In genomic region chr5:49961478-49962431, GRCm38 (mm10) we compare ENCODE assay signal across 8 mouse cellular contexts.
DNase-seq lines count a peak whose midpoint lies in the region; ATAC-seq and TF ChIP-seq lines count a peak whose summit lies in the region.

No protein-coding gene starts in this region.

- no peak overlapping the region for H3K27ac ChIP-seq in heart, adult 2 months
- no peak overlapping the region for H3K27ac ChIP-seq in left cerebral cortex, adult 2 months
- H3K27ac ChIP-seq in midbrain, embryonic 16.5 days (ENCODE audit: low read length) = no peak overlapping the region

- H3K4me3 ChIP-seq in heart, adult 2 months = no peak overlapping the region
- H3K4me3 ChIP-seq in G1E (ENCODE audit: low read depth, low read length) = no peak overlapping the region
- H3K4me3 ChIP-seq in left cerebral cortex, adult 2 months = no peak overlapping the region
- no peak overlapping the region for H3K4me3 ChIP-seq in midbrain, embryonic 16.5 days (ENCODE audit: low read depth, low read length)

- WGBS in heart, adult 2 months = 84% methylated on average over 20 of the region's 20 CpGs
- 86% methylated on average over 20 of the region's 20 CpGs for WGBS in midbrain, embryonic 16.5 days

- no peak for TF ChIP-seq POLR2A in heart, adult 2 months (IDR thresholded peaks at IDR 0.05; ENCODE audit: insufficient read depth, low read depth, low read length)

- TF ChIP-seq EP300 in heart, adult 2 months (IDR thresholded peaks at IDR 0.05; ENCODE audit: insufficient read depth, low read depth, low read length) = no peak

- no peaks in the 10 kb centered on the region for H3K27me3 ChIP-seq in heart, adult 2 months (ENCODE audit: control insufficient read depth, insufficient read depth, low read length)
- H3K27me3 ChIP-seq in G1E (ENCODE audit: insufficient read depth, low read length) = 0 out of 2 replicates have a peak, but pooled peaks cover 9% of the 10 kb centered on the region
- H3K27me3 ChIP-seq in midbrain, embryonic 16.5 days (ENCODE audit: control insufficient read depth, insufficient read depth, low read depth, low read length) = no peaks in the 10 kb centered on the region

- intact Hi-C loops in heart, adult 2 months (cut with DNase I) = loop anchor here (2.0 kb wide), 1 partner anchor 593 kb away; no protein-coding TSS in a partner anchor
- intact Hi-C loops in left cerebral cortex, adult 2 months (cut with DNase I) = loop anchor here (1.0 to 5.0 kb wide), 3 partner anchors 497 to 864 kb away; no protein-coding TSS in a partner anchor

- no peak overlapping the region for H3K9ac ChIP-seq in heart, adult 2 months (ENCODE audit: low read depth, low read length)
- H3K9ac ChIP-seq in midbrain, embryonic 16.5 days (ENCODE audit: low read depth, low read length) = no peak overlapping the region

- peak; percentile 77 for TF ChIP-seq CTCF in heart, adult 2 months (IDR thresholded peaks at IDR 0.05)
- TF ChIP-seq CTCF in G1E (IDR thresholded peaks at IDR 0.05; ENCODE audit: low read depth, low read length) = peak; percentile 6; the same call in 1 of the 2 replicates
- peak; percentile 80 for TF ChIP-seq CTCF in left cerebral cortex, adult 2 months (IDR thresholded peaks at IDR 0.05)

- no peaks in the 10 kb centered on the region for H3K36me3 ChIP-seq in heart, adult 2 months (ENCODE audit: control insufficient read depth, insufficient read depth, low read length)
- H3K36me3 ChIP-seq in G1E (replicated peaks) = no peaks in the 10 kb centered on the region
- no peaks in the 10 kb centered on the region for H3K36me3 ChIP-seq in midbrain, embryonic 16.5 days (ENCODE audit: control insufficient read depth, insufficient read depth, low read length)

- no peak overlapping the region for H3K4me2 ChIP-seq in midbrain, embryonic 16.5 days (ENCODE audit: low read length)

- ATAC-seq in G1E (ENCODE audit: extremely low read depth, insufficient number of reproducible peaks, low FRiP score, poor library complexity, severe bottlenecking) = no peak; the same call in 1 of the 2 replicates
- peak; percentile 91 for ATAC-seq in frontal cortex, adult (ENCODE audit: low TSS enrichment)
- peak; percentile 89 for ATAC-seq in midbrain, embryonic 16.5 days

- peak in 1 of 2 experiments; percentile 35 for DNase-seq in heart, adult 2 months
- no peak for DNase-seq in heart, adult 9 months (ENCODE audit: low spot score in 2 of 2)
- peak; percentile 19 for DNase-seq in G1E (ENCODE audit: low spot score)
- peak; percentile 86 to 87 for DNase-seq in cerebellum, postnatal 10 days
- DNase-seq in left cerebral cortex, adult 2 months (ENCODE audit: extremely low spot score in 1 of 2, low spot score in 2 of 2) = peak; percentile 63 to 72
- DNase-seq in urinary bladder, adult 2 months (ENCODE audit: low spot score) = no peak

- no peaks in the 10 kb centered on the region; the same call in 1 of the 2 replicates for H3K4me1 ChIP-seq in heart, adult 2 months (ENCODE audit: control insufficient read depth, insufficient read depth, low read length)
- H3K4me1 ChIP-seq in G1E (ENCODE audit: insufficient read depth, low read depth, low read length) = peaks cover 16% of the 10 kb centered on the region
- no peaks in the 10 kb centered on the region for H3K4me1 ChIP-seq in midbrain, embryonic 16.5 days (ENCODE audit: control insufficient read depth, insufficient read depth, low read length)

- H3K9me3 ChIP-seq in G1E (replicated peaks) = peaks cover 5% of the 10 kb centered on the region
- no peaks in the 10 kb centered on the region for H3K9me3 ChIP-seq in midbrain, embryonic 16.5 days (replicated peaks; ENCODE audit: control insufficient read depth, low read length, poor library complexity, severe bottlenecking)

- H3K79me2 ChIP-seq in heart, adult 2 months (replicated peaks; ENCODE audit: control insufficient read depth, insufficient read depth, low read length) = no peaks in the 10 kb centered on the region

Comparison
In these comparisons a context has a peak if more than half of its experiments do, and no peak if none do; other contexts are left out.
1. DNase-seq: peak in G1E (single experiment), cerebellum, postnatal 10 days (2 of 2) and left cerebral cortex, adult 2 months (2 of 2); none in heart, adult 9 months (0 of 2) and urinary bladder, adult 2 months (single experiment).
2. CTCF ChIP-seq: peak in every context shown above with its lines; median percentile 80 in left cerebral cortex, adult 2 months; 77 in heart, adult 2 months; 6 in G1E.